Mouse (Mus musculus): ENCODE measurements at regions not wholly inside any gene's neighbourhood (a gene's known extent, or its start where the extent isn't known, plus 50 kb on each side); places are given as distances from the start of the nearest gene placed in this dataset.

GRCm38 (mm10) chr5:71249273-71249672, 153.6 kb upstream of the Gabra2 start:
- TF ChIP-seq CTCF (IDR thresholded peaks at IDR 0.05; ENCODE audit: insufficient read depth, low read depth, low read length) (no peak), POLR2A (IDR thresholded peaks at IDR 0.05; ENCODE audit: insufficient read depth, low read depth, low read length) (no peak)

Data from olfactory bulb, adult 2 months (tissue).